Mouse (Mus musculus) small intestine, adult 2 months (tissue): ENCODE measurements around the gene Cdh13.

Source experiments
- CTCF ChIP-seq: fragments of 200-500 bp; IDR thresholded peaks from 2 replicates; pipeline ENCODE4 v1.5.1; 2012; ENCODE audit warnings: low read depth, mild to moderate bottlenecking, control low read depth, inconsistent platforms, low read length, moderate library complexity, mixed read lengths; ENCODE audit not compliant: insufficient replicate concordance, insufficient read length; ENCODE audit errors: extremely low read depth
- POLR2A ChIP-seq: fragments of 200-500 bp; IDR thresholded peaks from 2 replicates; pipeline ENCODE4 v1.6.1; 2012; ENCODE audit warnings: low read depth, mild to moderate bottlenecking, control low read depth, inconsistent platforms, low read length, moderate library complexity

DNA sequence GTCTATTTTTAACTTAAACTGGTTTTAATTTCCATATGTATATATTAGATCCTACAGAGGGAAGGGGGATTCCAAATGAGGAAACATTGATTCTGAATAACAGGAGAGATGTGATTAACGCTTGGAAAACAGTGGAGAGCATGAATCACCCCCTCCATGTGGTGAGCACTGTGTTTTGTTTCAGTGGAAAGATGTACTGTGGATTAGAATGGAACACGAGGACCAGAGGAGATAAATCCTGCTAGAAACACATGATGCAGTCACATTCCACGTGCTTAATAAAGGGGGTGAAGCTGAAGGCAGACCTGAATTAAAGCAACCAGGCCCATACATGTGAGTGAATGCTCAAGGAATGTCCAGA is 235.2 kb downstream of the Cdh13 start:
- no peak for TF ChIP-seq CTCF
- no peak for TF ChIP-seq POLR2A
